Mouse (Mus musculus): ENCODE results near the gene Mif4gd. TPM values are rescaled to one million over a fixed set of nuclear protein-coding genes. Genes with fewer than 3 reads are reported as not detected.

Gene Mif4gd
- total and polyA plus RNA-seq, 3 experiments, result 42.0 to 62.9 TPM; not detected in 1

- no peaks in the 10 kb centered on the region for H3K4me1 ChIP-seq (ENCODE audit: control insufficient read depth in 1 of 2, insufficient read depth in 2 of 2, low read length in 2 of 2)
- no peaks in the 10 kb centered on the region for H3K27me3 ChIP-seq (ENCODE audit: control insufficient read depth in 1 of 2, insufficient read depth in 2 of 2, low read length in 2 of 2)
- no peak overlapping the region for H3K27ac ChIP-seq (ENCODE audit: control insufficient read depth, low read depth, low read length)
- H3K9me3 ChIP-seq (replicated peaks; ENCODE audit: insufficient read depth, low read length), result no peaks in the 10 kb centered on the region
- H3K79me2 ChIP-seq (ENCODE audit: control insufficient read depth, insufficient read depth, low read length, poor library complexity), result peaks cover 2% of the 10 kb centered on the region; the same call in 1 of the 2 replicates
- H3K9ac ChIP-seq (ENCODE audit: control insufficient read depth, low read depth, low read length, poor library complexity, severe bottlenecking), result no peak overlapping the region
- TF ChIP-seq POLR2AphosphoS2 (IDR thresholded peaks at IDR 0.05; ENCODE audit: low read length) (no peak; the same call in 1 of the 2 replicates), KAT2A (conservative IDR thresholded peaks at IDR 0.05; ENCODE audit: low read depth, low read length) (no peak), ZC3H11A (IDR thresholded peaks at IDR 0.05; ENCODE audit: low read depth, low read length) (no peak)
- no peak for DNase-seq (ENCODE audit: low read depth, low spot score)
- peaks cover 0 to 15% of the 10 kb centered on the region in 2 experiments; a peak in 2 of 4 replicates for H3K36me3 ChIP-seq (ENCODE audit: control insufficient read depth in 1 of 2, insufficient read depth in 2 of 2, low read length in 2 of 2)
- H3K4me3 ChIP-seq (ENCODE audit: control insufficient read depth in 1 of 2, insufficient read depth in 1 of 2, low read depth in 2 of 2, low read length in 2 of 2), result no peak overlapping the region
Measured at GRCm38 (mm10) chr11:115579080-115579479, 33.7 kb downstream of the Mif4gd start.

- peaks cover 36% of the 10 kb centered on the region for H3K79me2 ChIP-seq (ENCODE audit: control insufficient read depth, insufficient read depth, low read length, poor library complexity)
- peak; percentile 59 for DNase-seq (ENCODE audit: low read depth, low spot score)
- H3K9me3 ChIP-seq (replicated peaks; ENCODE audit: insufficient read depth, low read length), result no peaks in the 10 kb centered on the region
- H3K9ac ChIP-seq (ENCODE audit: control insufficient read depth, low read depth, low read length, poor library complexity, severe bottlenecking), result peak overlapping the region; percentile 76
- H3K27me3 ChIP-seq (ENCODE audit: control insufficient read depth in 1 of 2, insufficient read depth in 2 of 2, low read length in 2 of 2), result no peaks in the 10 kb centered on the region
- peaks cover 16 to 19% of the 10 kb centered on the region in 2 experiments for H3K36me3 ChIP-seq (ENCODE audit: control insufficient read depth in 1 of 2, insufficient read depth in 2 of 2, low read length in 2 of 2)
- TF ChIP-seq ZNF384 (IDR thresholded peaks at IDR 0.05; ENCODE audit: low read depth, low read length) (no peak), CHD1 (IDR thresholded peaks at IDR 0.05; ENCODE audit: low read depth, low read length) (0 out of 2 replicates have a peak, but pooled peaks have one; percentile 50), POLR2A (IDR thresholded peaks at IDR 0.05; ENCODE audit: control insufficient read depth in 1 of 2, insufficient read depth in 1 of 2, low read depth in 1 of 2, low read length in 2 of 2, poor library complexity in 1 of 2) (no peak)
- H3K4me3 ChIP-seq (ENCODE audit: control insufficient read depth in 1 of 2, insufficient read depth in 1 of 2, low read depth in 2 of 2, low read length in 2 of 2), result peak overlapping the region; percentile 71 to 75
- peaks cover 0 to 12% of the 10 kb centered on the region in 2 experiments; a peak in 2 of 4 replicates for H3K4me1 ChIP-seq (ENCODE audit: control insufficient read depth in 1 of 2, insufficient read depth in 2 of 2, low read length in 2 of 2)
- H3K27ac ChIP-seq (ENCODE audit: control insufficient read depth, low read depth, low read length), result peak overlapping the region; percentile 50
Measured at GRCm38 (mm10) chr11:115564961-115565360, 47.8 kb downstream of the Mif4gd start.

- Histone ChIP-seq H3K4me1 (ENCODE audit: control insufficient read depth in 1 of 2, insufficient read depth in 2 of 2, low read length in 2 of 2) (peaks cover 0 to 12% of the 10 kb centered on the region in 2 experiments; a peak in 2 of 4 replicates), H3K36me3 (ENCODE audit: control insufficient read depth in 1 of 2, insufficient read depth in 2 of 2, low read length in 2 of 2) (peaks cover 15 to 16% of the 10 kb centered on the region in 2 experiments), H3K27ac (ENCODE audit: control insufficient read depth, low read depth, low read length) (peak within 1 kb of the TSS; percentile 86), H3K9ac (ENCODE audit: control insufficient read depth, low read depth, low read length, poor library complexity, severe bottlenecking) (peak within 1 kb of the TSS; percentile 76), H3K9me3 (replicated peaks; ENCODE audit: insufficient read depth, low read length) (no peaks in the 10 kb centered on the region), H3K27me3 (ENCODE audit: control insufficient read depth in 1 of 2, insufficient read depth in 2 of 2, low read length in 2 of 2) (no peaks in the 10 kb centered on the region), H3K4me3 (ENCODE audit: control insufficient read depth in 1 of 2, insufficient read depth in 1 of 2, low read depth in 2 of 2, low read length in 2 of 2) (peak within 1 kb of the TSS; percentile 71 to 75), H3K79me2 (ENCODE audit: control insufficient read depth, insufficient read depth, low read length, poor library complexity) (peaks cover 29% of the 10 kb centered on the region)
- peak; percentile 100 for DNase-seq (ENCODE audit: low read depth, low spot score)
- TF ChIP-seq POLR2AphosphoS2 (IDR thresholded peaks at IDR 0.05; ENCODE audit: low read length) (peak; percentile 84), TCF12 (IDR thresholded peaks at IDR 0.05; ENCODE audit: low read depth, low read length) (no peak), TBP (IDR thresholded peaks at IDR 0.05; ENCODE audit: low read depth, low read length) (peak; percentile 88), CTCF (IDR thresholded peaks at IDR 0.05 in 2 of 3, conservative IDR thresholded peaks at IDR 0.05 in 1 of 3; ENCODE audit: control insufficient read depth in 1 of 3, insufficient read depth in 1 of 3, low read depth in 2 of 3, low read length in 3 of 3, poor library complexity in 1 of 3, severe bottlenecking in 1 of 3) (peak in 1 of 3 experiments; percentile 35; a peak in 2 of 6 replicates), RCOR1 (IDR thresholded peaks at IDR 0.05; ENCODE audit: low read depth, low read length) (no peak), SIN3A (IDR thresholded peaks at IDR 0.05; ENCODE audit: low read length) (peak; percentile 96), KAT2A (conservative IDR thresholded peaks at IDR 0.05; ENCODE audit: low read depth, low read length) (peak; percentile 71; the same call in 1 of the 2 replicates), UBTF (IDR thresholded peaks at IDR 0.05; ENCODE audit: borderline replicate concordance, insufficient read depth, low read depth, low read length) (0 out of 2 replicates have a peak, but pooled peaks have one; percentile 73), MXI1 (IDR thresholded peaks at IDR 0.05; ENCODE audit: low read depth, low read length) (peak; percentile 94), NELFE (IDR thresholded peaks at IDR 0.05; ENCODE audit: low read depth, low read length) (peak; percentile 78), MAX (IDR thresholded peaks at IDR 0.05; ENCODE audit: low read length) (peak; percentile 99), NRF1 (IDR thresholded peaks at IDR 0.05; ENCODE audit: insufficient read depth, low read depth, low read length, poor library complexity, severe bottlenecking) (peak; percentile 87), MYC (IDR thresholded peaks at IDR 0.05; ENCODE audit: low read depth, low read length) (peak; percentile 93), POLR2AphosphoS5 (IDR thresholded peaks at IDR 0.05; ENCODE audit: borderline replicate concordance, low read depth, low read length) (peak; percentile 30; the same call in 1 of the 2 replicates), E2F4 (IDR thresholded peaks at IDR 0.05; ENCODE audit: borderline replicate concordance, low read depth, low read length) (peak; percentile 98), POLR2A (IDR thresholded peaks at IDR 0.05; ENCODE audit: control insufficient read depth in 1 of 2, insufficient read depth in 1 of 2, low read depth in 1 of 2, low read length in 2 of 2, poor library complexity in 1 of 2) (peak; percentile 97 to 98), CHD2 (IDR thresholded peaks at IDR 0.05; ENCODE audit: low read length) (no peak), TAL1 (IDR thresholded peaks at IDR 0.05; ENCODE audit: low read length) (no peak), HCFC1 (IDR thresholded peaks at IDR 0.05; ENCODE audit: low read depth, low read length) (peak; percentile 91), GATA1 (IDR thresholded peaks at IDR 0.05; ENCODE audit: low read depth, low read length) (peak; percentile 80)
Measured at GRCm38 (mm10) chr11:115564064-115564809, 48.5 kb downstream of the Mif4gd start, which contains the start of gene Nup85. Gene Nup85 (plus strand): TSS chr11:115564434.

Measured in MEL (cell line).